Mouse (Mus musculus): ENCODE data around the gene Nfyc. TPM values are rescaled to one million over a fixed set of nuclear protein-coding genes. Genes with fewer than 3 reads are reported as not detected.

The Nfyc gene
- total and polyA plus RNA-seq, 3 experiments, result 39.5 to 178 (median 64.8) TPM

DNA sequence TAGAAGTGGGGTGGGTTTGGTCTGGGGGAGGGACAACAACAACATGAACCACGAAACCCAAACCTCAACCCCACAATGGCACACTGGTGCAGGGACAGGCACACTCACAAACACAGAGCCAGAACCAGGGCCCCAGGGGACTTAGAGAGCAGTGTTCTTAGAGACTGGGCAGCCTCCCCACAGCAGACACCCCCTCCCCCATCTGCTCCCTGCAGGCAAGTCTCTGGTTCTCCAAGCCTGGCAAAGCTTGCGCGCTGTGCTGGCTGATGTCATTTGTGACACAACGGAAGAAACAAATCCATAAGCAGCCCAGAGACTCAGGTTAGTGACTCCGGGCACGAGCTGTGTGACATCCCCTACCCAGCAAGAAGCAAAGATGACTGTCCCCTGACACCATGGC, 90.1 kb downstream of the Nfyc start:
- peaks cover 5 to 12% of the 10 kb centered on the region in 2 experiments; a peak in 3 of 4 replicates for H3K27me3 ChIP-seq (ENCODE audit: control insufficient read depth in 1 of 2, insufficient read depth in 2 of 2, low read length in 2 of 2)
- no peaks in the 10 kb centered on the region for H3K36me3 ChIP-seq (ENCODE audit: control insufficient read depth in 1 of 2, insufficient read depth in 2 of 2, low read length in 2 of 2)
- H3K79me2 ChIP-seq (ENCODE audit: control insufficient read depth, insufficient read depth, low read length, poor library complexity), result no peaks in the 10 kb centered on the region
- no peak overlapping the region for H3K4me3 ChIP-seq (ENCODE audit: control insufficient read depth in 1 of 2, insufficient read depth in 1 of 2, low read depth in 2 of 2, low read length in 2 of 2)
- H3K27ac ChIP-seq (ENCODE audit: control insufficient read depth, low read depth, low read length), result no peak overlapping the region
- DNase-seq (ENCODE audit: low read depth, low spot score), result no peak
- no peak for TF ChIP-seq POLR2AphosphoS5 (IDR thresholded peaks at IDR 0.05; ENCODE audit: borderline replicate concordance, low read depth, low read length)
- no peak for TF ChIP-seq MAX (IDR thresholded peaks at IDR 0.05; ENCODE audit: low read length)
- TF ChIP-seq TCF12 (IDR thresholded peaks at IDR 0.05; ENCODE audit: low read depth, low read length), result no peak
- H3K4me1 ChIP-seq (ENCODE audit: control insufficient read depth in 1 of 2, insufficient read depth in 2 of 2, low read length in 2 of 2), result no peaks in the 10 kb centered on the region
- H3K9ac ChIP-seq (ENCODE audit: control insufficient read depth, low read depth, low read length, poor library complexity, severe bottlenecking), result no peak overlapping the region
- no peaks in the 10 kb centered on the region for H3K9me3 ChIP-seq (replicated peaks; ENCODE audit: insufficient read depth, low read length)

DNA sequence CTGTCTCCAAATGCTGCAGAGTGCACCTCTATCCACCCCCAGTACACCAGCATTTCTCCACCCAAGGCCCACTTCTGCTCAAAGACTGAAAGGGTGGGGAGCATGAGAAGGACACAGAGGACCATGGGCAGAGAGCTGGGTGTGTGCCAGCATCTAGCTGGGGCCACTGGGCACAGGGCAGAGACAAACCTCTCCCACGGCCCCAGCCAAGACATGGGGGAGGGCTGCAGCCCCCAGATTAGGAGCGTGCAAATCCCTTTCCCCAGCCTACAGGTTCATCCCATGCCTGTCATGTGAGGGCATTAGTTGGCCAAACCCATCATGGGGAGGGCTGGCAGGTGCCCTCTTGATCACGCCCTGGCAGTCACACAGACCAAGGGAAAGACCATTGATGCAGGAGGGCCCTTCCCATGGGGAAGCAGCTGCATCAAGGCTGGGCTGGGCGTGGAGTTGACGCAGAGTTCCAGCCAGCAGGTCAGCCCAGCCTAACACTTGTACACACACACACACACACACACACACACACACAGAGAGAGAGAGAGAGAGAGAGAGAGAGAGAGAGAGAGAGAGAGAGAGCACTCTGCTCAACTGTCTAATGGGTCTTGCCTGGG, 97.3 kb downstream of the Nfyc start:
- TF ChIP-seq BHLHE40 (IDR thresholded peaks at IDR 0.05; ENCODE audit: borderline replicate concordance, low read depth, low read length) (no peak), TCF12 (IDR thresholded peaks at IDR 0.05; ENCODE audit: low read depth, low read length) (no peak), MYB (IDR thresholded peaks at IDR 0.05; ENCODE audit: low read depth, low read length) (no peak), POLR2AphosphoS5 (IDR thresholded peaks at IDR 0.05; ENCODE audit: borderline replicate concordance, low read depth, low read length) (no peak), TAL1 (IDR thresholded peaks at IDR 0.05; ENCODE audit: low read length) (no peak), CHD2 (IDR thresholded peaks at IDR 0.05; ENCODE audit: low read length) (no peak), USF2 (IDR thresholded peaks at IDR 0.05; ENCODE audit: borderline replicate concordance in 1 of 2, insufficient read depth in 1 of 2, low read depth in 1 of 2, low read length in 2 of 2) (no peak), MAZ (IDR thresholded peaks at IDR 0.05; ENCODE audit: low read depth, low read length) (no peak), HCFC1 (IDR thresholded peaks at IDR 0.05; ENCODE audit: low read depth, low read length) (no peak), KAT2A (conservative IDR thresholded peaks at IDR 0.05; ENCODE audit: low read depth, low read length) (no peak), CHD1 (IDR thresholded peaks at IDR 0.05; ENCODE audit: low read depth, low read length) (no peak), SIN3A (IDR thresholded peaks at IDR 0.05; ENCODE audit: low read length) (no peak), GATA1 (IDR thresholded peaks at IDR 0.05; ENCODE audit: low read depth, low read length) (no peak), ZC3H11A (IDR thresholded peaks at IDR 0.05; ENCODE audit: low read depth, low read length) (no peak)
- Histone ChIP-seq H3K36me3 (ENCODE audit: control insufficient read depth in 1 of 2, insufficient read depth in 2 of 2, low read length in 2 of 2) (no peaks in the 10 kb centered on the region; a peak in 1 of 4 replicates), H3K4me1 (ENCODE audit: control insufficient read depth in 1 of 2, insufficient read depth in 2 of 2, low read length in 2 of 2) (peaks cover 0 to 4% of the 10 kb centered on the region in 2 experiments), H3K4me3 (ENCODE audit: control insufficient read depth in 1 of 2, insufficient read depth in 1 of 2, low read depth in 2 of 2, low read length in 2 of 2) (no peak overlapping the region), H3K27ac (ENCODE audit: control insufficient read depth, low read depth, low read length) (no peak overlapping the region), H3K9me3 (replicated peaks; ENCODE audit: insufficient read depth, low read length) (no peaks in the 10 kb centered on the region), H3K27me3 (ENCODE audit: control insufficient read depth in 1 of 2, insufficient read depth in 2 of 2, low read length in 2 of 2) (peaks cover 5 to 10% of the 10 kb centered on the region in 2 experiments; a peak in 3 of 4 replicates), H3K9ac (ENCODE audit: control insufficient read depth, low read depth, low read length, poor library complexity, severe bottlenecking) (no peak overlapping the region), H3K79me2 (ENCODE audit: control insufficient read depth, insufficient read depth, low read length, poor library complexity) (no peaks in the 10 kb centered on the region)
- no peak for DNase-seq (ENCODE audit: low read depth, low spot score)

Measured in MEL (cell line).